Mouse (Mus musculus) ES-E14 (cell line): ENCODE measurements around the gene Snx33. TPM values are rescaled to one million over a fixed set of nuclear protein-coding genes. Genes with fewer than 3 reads are reported as not detected.

Source experiments
- DNase-seq: peaks from one replicate; pipeline ENCODE4 v3.0.0-alpha.2; 2013; ENCODE audit warnings: low read depth, low spot score
- H3K27ac ChIP-seq: 2 replicates; pipeline ENCODE4 v1.5.1; 2012; ENCODE audit warnings: low read depth, mild to moderate bottlenecking, low read length, moderate library complexity, mixed read lengths; ENCODE audit not compliant: poor library complexity, insufficient read depth, severe bottlenecking
- H3K36me3 ChIP-seq: 2 replicates; pipeline ENCODE4 v1.6.1; 2012; ENCODE audit warnings: mild to moderate bottlenecking, low read length, moderate library complexity, mixed read lengths; ENCODE audit not compliant: control insufficient read depth, poor library complexity, insufficient read depth, severe bottlenecking
- H3K4me1 ChIP-seq, 2 experiments: fragments of 150-350 bp in 1 of 2; sonication (generic) in 1 of 2; 2 replicates each; pipeline ENCODE4 v1.6.1; 2012; ENCODE audit warnings: low read length in 2 of 2, mild to moderate bottlenecking in 1 of 2, mixed read lengths in 1 of 2; ENCODE audit not compliant: control insufficient read depth in 2 of 2, insufficient read depth in 2 of 2, poor library complexity in 1 of 2
- H3K4me3 ChIP-seq, 2 experiments: fragments of 150-350 bp in 1 of 2; sonication (generic) in 1 of 2; 2 replicates each; pipeline ENCODE4 v1.5.1; 2012; ENCODE audit warnings: low read length in 2 of 2, low read depth in 1 of 2, mild to moderate bottlenecking in 1 of 2, mixed read lengths in 1 of 2; ENCODE audit not compliant: insufficient read depth in 1 of 2, poor library complexity in 1 of 2, severe bottlenecking in 1 of 2
- H3K9ac ChIP-seq: 2 replicates; pipeline ENCODE4 v1.6.1; 2012; ENCODE audit warnings: low read depth, mild to moderate bottlenecking, low read length, mixed read lengths; ENCODE audit not compliant: poor library complexity, insufficient read depth, severe bottlenecking
- H3K9me3 ChIP-seq: fragments of 150-350 bp; sonication (generic); 2 replicates; pipeline ENCODE4 v1.6.1; 2012; ENCODE audit warnings: low read depth, mild to moderate bottlenecking, low read length; ENCODE audit not compliant: control insufficient read depth, insufficient read depth
- CHD2 ChIP-seq: IDR thresholded peaks from 2 replicates; pipeline ENCODE4 v1.6.1; 2014; ENCODE audit warnings: mild to moderate bottlenecking, low read depth, low read length, inconsistent platforms
- HCFC1 ChIP-seq: IDR thresholded peaks from 2 replicates; pipeline ENCODE4 v1.6.1; 2012; ENCODE audit warnings: low read length, inconsistent platforms, borderline replicate concordance; ENCODE audit not compliant: insufficient read depth
- MAFK ChIP-seq: IDR thresholded peaks from 2 replicates; pipeline ENCODE4 v1.6.1; 2014; ENCODE audit warnings: mild to moderate bottlenecking, low read depth, low read length, inconsistent platforms; ENCODE audit not compliant: insufficient read depth
- ZC3H11A ChIP-seq: IDR thresholded peaks from 2 replicates; pipeline ENCODE4 v1.6.1; 2012; ENCODE audit warnings: low read depth, mild to moderate bottlenecking, inconsistent platforms, low read length, borderline replicate concordance
- ZNF384 ChIP-seq: IDR thresholded peaks from 2 replicates; pipeline ENCODE4 v1.6.1; 2012; ENCODE audit warnings: low read depth, low read length, inconsistent platforms
- in situ Hi-C, 2 experiments: fragments of 600-800 bp; cut with MboI; formaldehyde crosslinking; loops; one replicate each; pipeline ENCODE4 v1.15.1; 2025; ENCODE audit warnings: low sequenced_read_pairs in 2 of 2, inconsistent platforms in 1 of 2; ENCODE audit not compliant: unreplicated experiment in 2 of 2
- total RNA-seq: library from RNA; depleted of rRNA; stranded (reverse); fragments of 300-350 nt; gene quantifications from 2 replicates; pipeline ENCODE4 v1.2.3, GENCODE M21; 2012

Gene Snx33
- total RNA-seq, 1 experiment, result 4.1 TPM

GRCm38 (mm10) chr9:56900571-56900970, 27.6 kb downstream of the Snx33 start:
- peaks cover 0 to 15% of the 10 kb centered on the region in 2 experiments; a peak in 2 of 4 replicates for H3K4me1 ChIP-seq
- TF ChIP-seq ZC3H11A (no peak), MAFK (no peak), CHD2 (no peak)

GRCm38 (mm10) chr9:56900060-56900459, 28.1 kb downstream of the Snx33 start:
- DNase-seq, result no peak
- H3K9ac ChIP-seq, result no peak overlapping the region
- peaks cover 0 to 15% of the 10 kb centered on the region in 2 experiments; a peak in 2 of 4 replicates for H3K4me1 ChIP-seq
- no peaks in the 10 kb centered on the region for H3K36me3 ChIP-seq
- H3K9me3 ChIP-seq, result no peaks in the 10 kb centered on the region
- no peak overlapping the region for H3K4me3 ChIP-seq
- TF ChIP-seq HCFC1 (no peak), CHD2 (no peak), ZNF384 (no peak), MAFK (no peak), ZC3H11A (no peak)
- in situ Hi-C loops, result no loop called here
- no peak overlapping the region for H3K27ac ChIP-seq

More at GRCm38 (mm10) chr9:56900571-56900970, 27.6 kb downstream of the Snx33 start:
- Histone ChIP-seq H3K9ac (no peak overlapping the region; the same call in 1 of the 2 replicates), H3K4me3 (no peak overlapping the region), H3K36me3 (no peaks in the 10 kb centered on the region), H3K27ac (peak overlapping the region; percentile 37; the same call in 1 of the 2 replicates), H3K9me3 (no peaks in the 10 kb centered on the region)
- no peak for DNase-seq
- in situ Hi-C loops, result no loop called here

- in situ Hi-C loops, result loop anchor here in 1 of 2 experiments (10.0 kb wide), 1 partner anchor 315 kb away; no protein-coding TSS in a partner anchor
- no peak overlapping the region for H3K4me3 ChIP-seq
- DNase-seq, result no peak
- no peak for TF ChIP-seq MAFK
- TF ChIP-seq CHD2, result no peak
- no peak for TF ChIP-seq ZC3H11A
- TF ChIP-seq ZNF384, result no peak
- TF ChIP-seq HCFC1, result no peak
- no peaks in the 10 kb centered on the region for H3K36me3 ChIP-seq
- H3K9me3 ChIP-seq, result no peaks in the 10 kb centered on the region
- no peak overlapping the region for H3K27ac ChIP-seq
- no peak overlapping the region for H3K9ac ChIP-seq
- H3K4me1 ChIP-seq, result peaks cover 0 to 16% of the 10 kb centered on the region in 2 experiments; a peak in 2 of 4 replicates
These were observed 28.8 kb downstream of the Snx33 start for GRCm38 (mm10) chr9:56899409-56899808.

- no peaks in the 10 kb centered on the region for H3K9me3 ChIP-seq
- no peak overlapping the region for H3K9ac ChIP-seq
- no peak overlapping the region for H3K4me3 ChIP-seq
- peaks cover 0 to 29% of the 10 kb centered on the region in 2 experiments; a peak in 2 of 4 replicates for H3K4me1 ChIP-seq
- in situ Hi-C loops, result loop anchor here in 1 of 2 experiments (10.0 kb wide), 1 partner anchor 318 kb away; no protein-coding TSS in a partner anchor
- H3K27ac ChIP-seq, result no peak overlapping the region
- TF ChIP-seq HCFC1 (no peak), MAFK (no peak), ZNF384 (no peak), ZC3H11A (no peak), CHD2 (no peak)
- no peaks in the 10 kb centered on the region for H3K36me3 ChIP-seq
- no peak for DNase-seq
These were observed 31.4 kb downstream of the Snx33 start for GRCm38 (mm10) chr9:56896779-56897178.

- Histone ChIP-seq H3K27ac (no peak overlapping the region), H3K9me3 (no peaks in the 10 kb centered on the region), H3K4me1 (peaks cover 0 to 17% of the 10 kb centered on the region in 2 experiments; a peak in 2 of 4 replicates), H3K36me3 (no peaks in the 10 kb centered on the region), H3K9ac (no peak overlapping the region), H3K4me3 (no peak overlapping the region)
- TF ChIP-seq ZC3H11A, result no peak
- TF ChIP-seq MAFK, result no peak
- TF ChIP-seq HCFC1, result no peak
- no peak for TF ChIP-seq CHD2
- TF ChIP-seq ZNF384, result no peak
- DNase-seq, result no peak
- in situ Hi-C loops, result loop anchor here in 1 of 2 experiments (10.0 kb wide), 1 partner anchor 321 kb away; no protein-coding TSS in a partner anchor
These were observed 34.2 kb downstream of the Snx33 start for GRCm38 (mm10) chr9:56894006-56894405.
